Mouse (Mus musculus) midbrain, embryonic 16.5 days (tissue): ENCODE data around the gene Sbno2. TPM values are rescaled to one million over a fixed set of nuclear protein-coding genes. Genes with fewer than 3 reads are reported as not detected.

ENCODE experiments used
- ATAC-seq: fragments of 200-750 bp; cut with Nextera tagmentation; 2 replicates; pipeline ENCODE4 v1.8.0; 2017; ENCODE audit warnings: moderate TSS enrichment
- H3K27ac ChIP-seq: fragments of 300-500 bp; sonication (generic); 2 replicates; pipeline ENCODE4 v1.5.1; 2014; ENCODE audit warnings: mild to moderate bottlenecking, low read length, mixed read lengths
- H3K27me3 ChIP-seq: fragments of 300-500 bp; sonication (generic); 2 replicates; pipeline ENCODE4 v1.6.1; 2014; ENCODE audit warnings: low read depth, low read length, mixed read lengths; ENCODE audit not compliant: control insufficient read depth, insufficient read depth
- H3K36me3 ChIP-seq: fragments of 300-500 bp; sonication (generic); 2 replicates; pipeline ENCODE4 v1.6.1; 2014; ENCODE audit warnings: mild to moderate bottlenecking, low read length, moderate library complexity, mixed read lengths; ENCODE audit not compliant: control insufficient read depth, insufficient read depth
- H3K4me1 ChIP-seq: fragments of 300-500 bp; sonication (generic); 2 replicates; pipeline ENCODE4 v1.6.1; 2014; ENCODE audit warnings: mild to moderate bottlenecking, low read length, mixed read lengths; ENCODE audit not compliant: control insufficient read depth, insufficient read depth
- H3K4me2 ChIP-seq: fragments of 300-500 bp; sonication (generic); 2 replicates; pipeline ENCODE4 v1.6.1; 2014; ENCODE audit warnings: mild to moderate bottlenecking, low read length, mixed read lengths
- H3K4me3 ChIP-seq: fragments of 300-500 bp; sonication (generic); 2 replicates; pipeline ENCODE4 v1.5.1; 2014; ENCODE audit warnings: low read depth, mild to moderate bottlenecking, low read length, moderate library complexity, mixed read lengths
- H3K9ac ChIP-seq: fragments of 300-500 bp; sonication (generic); 2 replicates; pipeline ENCODE4 v1.6.1; 2014; ENCODE audit warnings: low read depth, low read length, mixed read lengths
- H3K9me3 ChIP-seq: fragments of 300-500 bp; sonication (generic); replicated peaks from 2 replicates; pipeline ENCODE4 v1.6.1; 2014; ENCODE audit warnings: mild to moderate bottlenecking, low read length, mixed read lengths; ENCODE audit not compliant: control insufficient read depth, poor library complexity, severe bottlenecking
- WGBS: fragments of 180-500 bp; shearing (Covaris S2); extraction: QIAGEN DNeasy Blood & Tissue Kit; methylation state at CpG from one replicate; pipeline ENCODE4 v1.1.7; 2014; 5-methylcytosine and 5-hydroxymethylcytosine counted together
- polyA plus RNA-seq: library from polyadenylated mRNA; unstranded; fragments of >200 nt; fragmentation: Nextera tagmentation; extraction: Ambion mirVana; gene quantifications from 2 replicates; pipeline ENCODE4 v1.2.1, GENCODE M21; 2015

Gene Sbno2
- polyA plus RNA-seq, 1 experiment from 2014 or later: 11.6 TPM

GRCm38 (mm10) chr10:80138553-80139438 is 33.4 kb upstream of the Sbno2 start, which contains the start of gene Atp5d:
Atp5d (plus strand) TSS chr10:80138632.
- H3K27ac ChIP-seq: peak within 1 kb of the TSS; percentile 96
- H3K9me3 ChIP-seq: no peaks in the 10 kb centered on the region
- peak within 1 kb of the TSS; percentile 70 for H3K4me3 ChIP-seq
- H3K4me1 ChIP-seq: peaks cover 34% of the 10 kb centered on the region
- H3K36me3 ChIP-seq: peaks cover 21% of the 10 kb centered on the region
- WGBS: under 1% methylated on average over 70 of the region's 94 CpGs
- H3K4me2 ChIP-seq: peak within 1 kb of the TSS; percentile 86
- peak; percentile 5 for ATAC-seq
- peak within 1 kb of the TSS; percentile 94 for H3K9ac ChIP-seq
- H3K27me3 ChIP-seq: no peaks in the 10 kb centered on the region

- no peak for ATAC-seq
- Histone ChIP-seq H3K4me2 (peak overlapping the region; percentile 86), H3K27ac (peak overlapping the region; percentile 96), H3K4me3 (peak overlapping the region; percentile 70), H3K27me3 (no peaks in the 10 kb centered on the region), H3K36me3 (peaks cover 27% of the 10 kb centered on the region), H3K9ac (peak overlapping the region; percentile 94), H3K4me1 (peaks cover 26% of the 10 kb centered on the region), H3K9me3 (no peaks in the 10 kb centered on the region)
- under 1% methylated on average over 25 of the region's 33 CpGs for WGBS
These were observed 32.5 kb upstream of the Sbno2 start for GRCm38 (mm10) chr10:80137626-80138552.

- no peak for ATAC-seq
- WGBS: 4% methylated on average over 28 of the region's 29 CpGs
- Histone ChIP-seq H3K27ac (peak overlapping the region; percentile 96), H3K9me3 (no peaks in the 10 kb centered on the region), H3K4me3 (peak overlapping the region; percentile 70), H3K4me1 (peaks cover 22% of the 10 kb centered on the region), H3K27me3 (no peaks in the 10 kb centered on the region), H3K36me3 (peaks cover 33% of the 10 kb centered on the region), H3K9ac (peak overlapping the region; percentile 94), H3K4me2 (peak overlapping the region; percentile 86)
These were observed 31.7 kb upstream of the Sbno2 start for GRCm38 (mm10) chr10:80136952-80137625.

- H3K36me3 ChIP-seq: peaks cover 37% of the 10 kb centered on the region
- ATAC-seq: no peak
- H3K27me3 ChIP-seq: no peaks in the 10 kb centered on the region
- H3K4me1 ChIP-seq: peaks cover 22% of the 10 kb centered on the region
- H3K9me3 ChIP-seq: no peaks in the 10 kb centered on the region
- peak overlapping the region; percentile 86 for H3K4me2 ChIP-seq
- 12% methylated on average over 38 of the region's 49 CpGs for WGBS
- H3K4me3 ChIP-seq: peak overlapping the region; percentile 70
- H3K9ac ChIP-seq: peak overlapping the region; percentile 94
- H3K27ac ChIP-seq: peak overlapping the region; percentile 96
These were observed 31.0 kb upstream of the Sbno2 start for GRCm38 (mm10) chr10:80136179-80136951.

- ATAC-seq: no peak
- Histone ChIP-seq H3K36me3 (peaks cover 37% of the 10 kb centered on the region), H3K27me3 (no peaks in the 10 kb centered on the region), H3K4me2 (no peak overlapping the region), H3K4me3 (no peak overlapping the region), H3K4me1 (peaks cover 18% of the 10 kb centered on the region), H3K9ac (no peak overlapping the region; the same call in 1 of the 2 replicates), H3K27ac (no peak overlapping the region), H3K9me3 (no peaks in the 10 kb centered on the region)
- WGBS: 93% methylated on average over 1 of the region's 1 CpGs
These were observed 30.3 kb upstream of the Sbno2 start for GRCm38 (mm10) chr10:80135641-80136040.

GRCm38 (mm10) chr10:80135161-80135560 is 29.8 kb upstream of the Sbno2 start:
- Histone ChIP-seq H3K4me2 (no peak overlapping the region), H3K9ac (no peak overlapping the region), H3K36me3 (peaks cover 37% of the 10 kb centered on the region), H3K4me3 (no peak overlapping the region), H3K27ac (no peak overlapping the region), H3K9me3 (no peaks in the 10 kb centered on the region), H3K4me1 (peaks cover 17% of the 10 kb centered on the region), H3K27me3 (no peaks in the 10 kb centered on the region)
- WGBS: 90% methylated on average over 10 of the region's 10 CpGs
- ATAC-seq: no peak

GRCm38 (mm10) chr10:80134421-80134820 is 29.1 kb upstream of the Sbno2 start:
- no peak overlapping the region for H3K4me3 ChIP-seq
- peaks cover 17% of the 10 kb centered on the region for H3K4me1 ChIP-seq
- WGBS: 90% methylated on average over 9 of the region's 9 CpGs
- H3K27ac ChIP-seq: no peak overlapping the region
- no peaks in the 10 kb centered on the region for H3K9me3 ChIP-seq
- H3K9ac ChIP-seq: no peak overlapping the region
- H3K27me3 ChIP-seq: no peaks in the 10 kb centered on the region
- no peak overlapping the region for H3K4me2 ChIP-seq
- no peak for ATAC-seq
- peaks cover 40% of the 10 kb centered on the region for H3K36me3 ChIP-seq
